Mouse (Mus musculus) spleen, adult 10 weeks (tissue): ENCODE measurements around the gene Hdac11. TPM values are rescaled to one million over a fixed set of nuclear protein-coding genes. Genes with fewer than 3 reads are reported as not detected.

ENCODE experiments used
- polyA plus RNA-seq: library from polyadenylated mRNA; stranded (reverse); fragments of 350-450 nt; fragmentation: Illumina TruSeq; extraction: RNeasy Lipid Tissue Mini Kit (QIAGEN cat#74804); gene quantifications from one replicate; pipeline ENCODE4 v1.2.3, GENCODE M21; 2015; ENCODE audit warnings: low replicate concordance; ENCODE audit not compliant: insufficient read depth

The Hdac11 gene
- 4.9 TPM for polyA plus RNA-seq

DNA sequence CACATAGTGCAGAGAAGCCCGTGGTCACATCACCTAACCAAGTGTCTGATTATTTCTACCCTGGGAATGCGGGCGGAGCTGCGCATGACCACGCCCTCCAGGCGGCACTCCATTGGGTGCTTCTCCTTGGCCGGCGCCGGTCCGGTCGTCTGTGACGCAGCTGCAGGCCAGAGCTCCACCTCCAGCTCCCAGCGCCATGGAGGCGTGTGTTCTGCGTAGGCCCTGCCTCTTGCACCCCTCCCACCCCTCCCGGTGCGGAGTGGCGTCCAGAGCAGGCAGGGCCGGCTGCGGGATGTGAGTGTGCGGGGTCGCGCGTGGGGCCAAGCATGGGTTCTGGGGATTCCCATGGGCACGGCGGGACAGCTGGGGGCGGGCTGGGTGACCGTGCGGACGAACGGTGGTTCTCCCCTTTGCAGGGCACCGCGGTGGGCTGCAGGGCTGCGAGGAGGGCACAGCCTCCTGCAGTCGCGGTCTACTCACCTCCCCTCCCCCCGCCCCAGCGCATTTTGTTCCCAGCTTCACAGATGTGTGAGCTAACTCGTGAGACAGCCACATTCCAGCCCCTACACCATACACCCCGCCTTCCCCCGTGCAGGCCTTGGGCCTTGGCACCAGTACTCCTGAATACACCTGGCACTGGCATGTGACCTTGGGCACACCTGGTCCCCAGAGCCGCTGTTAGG is at the start of gene Hdac11:
Gene Hdac11, plus strand, starts transcription at position 112 of the 683 bp plus-strand sequence.

DNA sequence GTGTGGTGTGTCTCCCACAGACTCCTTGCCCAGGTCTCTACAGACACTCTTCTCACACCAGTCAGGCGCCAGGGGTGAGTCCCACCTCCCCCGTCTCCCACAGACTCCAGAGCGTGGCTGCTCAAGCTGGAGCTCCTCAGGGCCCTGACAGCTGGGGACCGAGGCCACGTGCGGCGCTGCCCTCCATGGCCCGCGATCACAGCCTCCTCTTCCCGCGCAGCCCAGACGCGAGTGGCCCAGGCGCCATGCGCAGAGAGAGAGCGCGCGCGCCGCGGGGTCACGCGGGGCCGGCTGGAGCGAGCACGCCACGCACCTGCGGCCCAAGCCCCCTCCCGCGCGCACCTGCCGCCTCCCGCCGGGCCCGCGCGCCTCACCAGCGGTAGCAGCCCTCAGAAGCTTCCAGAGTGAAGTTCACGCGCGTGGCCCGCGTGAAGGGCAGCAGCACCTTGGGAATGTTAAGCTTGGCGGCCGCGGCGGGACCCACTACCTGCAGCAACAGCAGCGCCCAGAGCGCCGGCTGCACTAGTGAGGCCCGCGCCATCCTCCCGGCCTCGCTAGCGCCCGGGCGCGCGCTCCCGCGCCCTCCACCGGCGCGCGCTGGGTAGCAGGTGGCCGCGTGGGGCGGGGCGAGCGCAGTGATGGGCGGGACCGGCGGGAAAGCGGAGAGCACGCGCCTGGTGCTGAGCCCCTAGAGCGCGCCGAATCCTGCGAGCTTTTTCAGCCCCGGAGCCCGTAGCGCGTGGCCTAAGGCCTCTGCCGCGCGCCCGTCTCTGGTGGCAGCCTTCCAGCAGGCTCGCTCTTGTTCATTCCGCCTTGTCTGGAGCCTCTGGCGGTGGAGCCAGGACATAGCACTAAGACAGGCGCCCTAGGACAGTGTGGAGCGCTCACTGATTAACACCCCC is 40.0 kb upstream of the Hdac11 start, which contains the start of gene Nup210:
Gene Nup210, minus strand, starts transcription at position 586 of the 902 bp plus-strand sequence.

DNA sequence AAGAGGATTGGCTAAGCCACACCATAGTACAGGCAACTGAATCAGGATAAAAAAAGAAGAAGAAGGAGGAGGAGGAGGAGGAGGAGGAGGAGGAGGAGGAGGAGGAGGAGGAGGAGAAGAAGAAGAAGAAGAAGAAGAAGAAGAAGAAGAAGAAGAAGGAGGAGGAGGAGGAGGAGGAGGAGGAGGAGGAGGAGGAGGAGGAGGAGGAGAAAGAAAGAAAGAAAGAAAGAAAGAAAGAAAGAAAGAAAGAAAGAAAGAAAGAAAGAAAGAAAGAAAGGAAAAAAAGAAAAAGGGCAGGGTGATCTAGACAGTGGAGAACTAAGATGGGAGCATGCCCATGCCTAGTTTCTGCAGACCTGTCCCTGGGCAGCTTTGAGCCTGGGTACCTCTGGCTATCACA is 55.7 kb downstream of the Hdac11 start, which contains the start of gene Fbln2:
Gene Fbln2, plus strand, starts transcription at position 301 of the 400 bp plus-strand sequence.

Other genes starting within 250 kb of the Hdac11 start
- gene Iqsec1, start 168.0 kb upstream of the Hdac11 start, polyA plus RNA-seq: 62.0 TPM
- gene Nup210, start 39.8 kb upstream of the Hdac11 start, polyA plus RNA-seq: 83.5 TPM
- 3.2 TPM for gene Fbln2, start 55.8 kb downstream of the Hdac11 start, polyA plus RNA-seq